Mouse (Mus musculus) heart, embryonic 16.5 days (tissue): Measurements from ENCODE around the gene Pibf1. TPM values are rescaled to one million over a fixed set of nuclear protein-coding genes. Genes with fewer than 3 reads are reported as not detected.

ENCODE experiments used
- ATAC-seq: fragments of 200-750 bp; cut with Nextera tagmentation; replicated peaks from 2 replicates; pipeline ENCODE4 v1.8.0; 2017; ENCODE audit warnings: moderate number of reproducible peaks; ENCODE audit not compliant: insufficient read depth, low FRiP score; ENCODE audit errors: extremely low read depth
- H3K27ac ChIP-seq: fragments of 300-500 bp; sonication (generic); 2 replicates; pipeline ENCODE4 v1.5.1; 2014; ENCODE audit warnings: mild to moderate bottlenecking, low read length, control low read depth, moderate library complexity
- H3K27me3 ChIP-seq: fragments of 300-500 bp; sonication (generic); 2 replicates; pipeline ENCODE4 v1.6.1; 2014; ENCODE audit warnings: low read length, mixed read lengths; ENCODE audit not compliant: control insufficient read depth, insufficient read depth
- H3K36me3 ChIP-seq: fragments of 300-500 bp; sonication (generic); 2 replicates; pipeline ENCODE4 v1.6.1; 2014; ENCODE audit not compliant: control insufficient read depth, insufficient read depth
- H3K4me1 ChIP-seq: fragments of 300-500 bp; sonication (generic); 2 replicates; pipeline ENCODE4 v1.6.1; 2014; ENCODE audit warnings: low read length, mixed read lengths; ENCODE audit not compliant: control insufficient read depth, insufficient read depth
- H3K4me2 ChIP-seq: fragments of 300-500 bp; sonication (generic); 2 replicates; pipeline ENCODE4 v1.6.1; 2014; ENCODE audit warnings: low read depth, mild to moderate bottlenecking, control low read depth, low read length
- H3K4me3 ChIP-seq: fragments of 300-500 bp; sonication (generic); 2 replicates; pipeline ENCODE4 v1.5.1; 2014; ENCODE audit warnings: mild to moderate bottlenecking, control low read depth, low read length
- H3K9ac ChIP-seq: fragments of 300-500 bp; sonication (generic); 2 replicates; pipeline ENCODE4 v1.6.1; 2014; ENCODE audit warnings: low read length, control low read depth
- H3K9me3 ChIP-seq: fragments of 300-500 bp; sonication (generic); replicated peaks from 2 replicates; pipeline ENCODE4 v1.6.1; 2016; ENCODE audit warnings: low read length; ENCODE audit not compliant: control insufficient read depth
- WGBS: fragments of 180-500 bp; shearing (Covaris S2); extraction: QIAGEN DNeasy Blood & Tissue Kit; methylation state at CpG from one replicate; pipeline ENCODE4 v1.1.7; 2014; 5-methylcytosine and 5-hydroxymethylcytosine counted together
- polyA plus RNA-seq: library from polyadenylated mRNA; unstranded; fragments of >200 nt; fragmentation: Nextera tagmentation; extraction: Ambion mirVana; gene quantifications from 2 replicates; pipeline ENCODE4 v1.2.1, GENCODE M21; 2015

Pibf1 gene
- polyA plus RNA-seq, 1 experiment from 2014 or later: 15.0 TPM

- Histone ChIP-seq H3K36me3 (peaks cover 6% of the 10 kb centered on the region; the same call in 1 of the 2 replicates), H3K27me3 (no peaks in the 10 kb centered on the region), H3K4me2 (no peak overlapping the region), H3K4me1 (no peaks in the 10 kb centered on the region), H3K27ac (no peak overlapping the region), H3K4me3 (no peak overlapping the region), H3K9me3 (no peaks in the 10 kb centered on the region), H3K9ac (no peak overlapping the region)
- 84% methylated on average over 3 of the region's 3 CpGs for WGBS
- no peak for ATAC-seq
Observed at GRCm38 (mm10) chr14:99163051-99163450, 63.8 kb downstream of the Pibf1 start.

- Histone ChIP-seq H3K27ac (no peak overlapping the region), H3K9me3 (no peaks in the 10 kb centered on the region), H3K36me3 (no peaks in the 10 kb centered on the region), H3K4me2 (no peak overlapping the region), H3K4me3 (no peak overlapping the region), H3K27me3 (no peaks in the 10 kb centered on the region), H3K4me1 (no peaks in the 10 kb centered on the region), H3K9ac (no peak overlapping the region)
- 66% methylated on average over 4 of the region's 4 CpGs for WGBS
- ATAC-seq: no peak
Observed at GRCm38 (mm10) chr14:99174138-99174745, 75.0 kb downstream of the Pibf1 start.

- H3K27ac ChIP-seq: no peak overlapping the region
- ATAC-seq: 0 out of 2 replicates have a peak, but pooled peaks have one; percentile 52
- no peaks in the 10 kb centered on the region for H3K27me3 ChIP-seq
- no peaks in the 10 kb centered on the region for H3K9me3 ChIP-seq
- H3K9ac ChIP-seq: no peak overlapping the region
- no peak overlapping the region for H3K4me2 ChIP-seq
- 41% methylated on average over 9 of the region's 9 CpGs for WGBS
- H3K36me3 ChIP-seq: peaks cover 2% of the 10 kb centered on the region; the same call in 1 of the 2 replicates
- no peak overlapping the region for H3K4me3 ChIP-seq
- no peaks in the 10 kb centered on the region for H3K4me1 ChIP-seq
Observed at GRCm38 (mm10) chr14:99176559-99176958, 77.3 kb downstream of the Pibf1 start.

DNA sequence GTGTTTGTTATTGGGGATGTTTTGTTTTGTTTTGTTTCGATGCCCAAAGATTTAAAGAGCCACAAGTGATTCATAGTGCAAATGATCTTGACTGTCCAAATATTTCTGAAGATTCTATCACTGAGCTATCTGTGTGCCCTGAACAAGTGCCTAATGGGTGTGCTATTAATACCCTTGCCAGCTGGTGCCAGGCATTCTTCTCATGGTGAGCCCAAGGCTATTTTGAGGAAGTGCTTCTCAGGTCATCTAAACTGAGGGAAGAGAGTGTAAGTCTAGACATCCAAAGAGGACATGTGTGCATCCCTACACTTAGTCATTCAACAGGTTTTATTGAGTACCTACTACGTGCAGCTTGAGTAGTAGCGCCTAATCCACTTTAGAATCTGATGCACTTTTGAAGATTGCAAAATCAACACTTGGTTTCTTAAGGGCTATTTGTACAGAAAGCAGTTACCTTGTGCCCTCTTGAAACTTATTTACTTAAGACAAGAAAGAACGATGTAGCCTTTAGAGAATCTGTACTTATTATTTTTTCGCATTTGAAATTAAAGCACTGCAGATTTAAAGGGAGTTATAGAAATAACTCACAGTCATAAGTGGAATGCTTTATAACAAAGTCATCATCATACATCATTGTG, 91.0 kb downstream of the Pibf1 start:
- H3K36me3 ChIP-seq: peaks cover 9% of the 10 kb centered on the region; the same call in 1 of the 2 replicates
- H3K4me2 ChIP-seq: no peak overlapping the region
- no peaks in the 10 kb centered on the region for H3K9me3 ChIP-seq
- H3K27me3 ChIP-seq: no peaks in the 10 kb centered on the region
- WGBS: 76% methylated on average over 5 of the region's 5 CpGs
- H3K27ac ChIP-seq: peak overlapping the region; percentile 67; the same call in 1 of the 2 replicates
- H3K9ac ChIP-seq: no peak overlapping the region
- ATAC-seq: peak; percentile 85
- H3K4me3 ChIP-seq: no peak overlapping the region
- H3K4me1 ChIP-seq: 0 out of 2 replicates have a peak, but pooled peaks cover 2% of the 10 kb centered on the region

GRCm38 (mm10) chr14:99205865-99206264, 106.6 kb downstream of the Pibf1 start:
- H3K9me3 ChIP-seq: no peaks in the 10 kb centered on the region
- 91% methylated on average over 2 of the region's 2 CpGs for WGBS
- H3K9ac ChIP-seq: no peak overlapping the region
- H3K36me3 ChIP-seq: 0 out of 2 replicates have a peak, but pooled peaks cover 3% of the 10 kb centered on the region
- no peak overlapping the region for H3K27ac ChIP-seq
- H3K4me2 ChIP-seq: no peak overlapping the region
- no peak for ATAC-seq
- H3K4me1 ChIP-seq: no peaks in the 10 kb centered on the region
- no peak overlapping the region for H3K4me3 ChIP-seq
- H3K27me3 ChIP-seq: no peaks in the 10 kb centered on the region

DNA sequence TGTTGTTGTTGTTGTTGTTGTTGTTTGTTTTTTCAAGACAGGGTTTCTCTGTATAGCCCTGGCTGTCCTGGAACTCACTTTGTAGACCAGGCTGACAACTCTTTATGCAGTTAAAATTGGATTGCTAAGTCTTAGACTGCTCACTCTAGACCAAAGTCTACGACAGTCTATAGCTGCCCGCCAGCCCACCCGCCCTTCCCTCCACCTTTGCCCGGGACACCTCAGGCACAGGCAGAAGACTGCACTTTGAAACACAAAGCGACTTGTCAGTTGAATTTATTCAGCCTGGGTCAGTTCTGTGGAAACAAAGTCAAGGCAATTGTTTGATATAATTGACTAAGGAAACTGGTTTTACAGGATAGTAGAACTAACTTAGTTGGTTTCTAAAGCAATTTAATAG, 107.4 kb downstream of the Pibf1 start:
- H3K27ac ChIP-seq: no peak overlapping the region
- no peaks in the 10 kb centered on the region for H3K4me1 ChIP-seq
- no peak overlapping the region for H3K4me2 ChIP-seq
- H3K4me3 ChIP-seq: no peak overlapping the region
- H3K27me3 ChIP-seq: no peaks in the 10 kb centered on the region
- H3K36me3 ChIP-seq: 0 out of 2 replicates have a peak, but pooled peaks cover 3% of the 10 kb centered on the region
- no peak overlapping the region for H3K9ac ChIP-seq
- no peak for ATAC-seq
- H3K9me3 ChIP-seq: no peaks in the 10 kb centered on the region
- 92% methylated on average over 5 of the region's 5 CpGs for WGBS

- no peak overlapping the region for H3K4me2 ChIP-seq
- H3K4me1 ChIP-seq: no peaks in the 10 kb centered on the region
- H3K9me3 ChIP-seq: no peaks in the 10 kb centered on the region
- no peak for ATAC-seq
- no peak overlapping the region for H3K9ac ChIP-seq
- H3K4me3 ChIP-seq: no peak overlapping the region
- 81% methylated on average over 5 of the region's 5 CpGs for WGBS
- H3K27ac ChIP-seq: no peak overlapping the region
- no peaks in the 10 kb centered on the region for H3K27me3 ChIP-seq
- no peaks in the 10 kb centered on the region for H3K36me3 ChIP-seq
Observed at GRCm38 (mm10) chr14:99210431-99210830, 111.2 kb downstream of the Pibf1 start.

DNA sequence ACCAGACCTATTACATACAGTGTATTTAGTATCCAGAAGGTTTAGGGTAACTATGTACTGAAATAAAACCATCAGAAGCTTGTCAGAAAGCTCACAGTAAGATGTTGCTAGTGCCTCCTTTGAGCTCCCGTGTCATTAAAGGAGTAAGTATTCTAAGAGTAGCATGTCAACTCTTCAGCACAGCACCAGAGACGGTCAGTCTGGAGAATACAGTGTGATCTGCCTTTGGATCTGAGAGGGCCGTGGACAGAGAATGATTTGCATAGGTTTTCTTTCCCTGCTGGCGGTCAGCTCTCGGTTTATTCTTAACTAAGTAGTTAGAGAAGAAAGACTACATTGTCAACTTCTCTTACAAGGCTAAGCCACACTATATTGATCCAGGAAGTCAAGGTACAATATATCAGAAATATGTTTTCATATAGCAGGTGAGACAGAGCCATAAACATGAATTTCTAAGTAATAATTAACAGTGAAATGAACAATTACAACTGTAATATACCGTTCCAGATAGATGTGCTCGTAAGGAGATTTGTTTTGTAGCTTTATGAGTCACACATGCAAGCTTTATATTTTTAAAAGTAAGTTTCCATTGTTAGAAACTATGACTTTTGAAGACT, 119.3 kb downstream of the Pibf1 start:
- H3K9ac ChIP-seq: no peak overlapping the region
- H3K27me3 ChIP-seq: no peaks in the 10 kb centered on the region
- no peak overlapping the region for H3K27ac ChIP-seq
- ATAC-seq: no peak
- H3K4me1 ChIP-seq: no peaks in the 10 kb centered on the region
- no peak overlapping the region for H3K4me2 ChIP-seq
- no peaks in the 10 kb centered on the region for H3K9me3 ChIP-seq
- peaks cover 10% of the 10 kb centered on the region for H3K36me3 ChIP-seq
- no peak overlapping the region for H3K4me3 ChIP-seq
- WGBS: 80% methylated on average over 7 of the region's 7 CpGs

- Histone ChIP-seq H3K36me3 (peaks cover 10% of the 10 kb centered on the region), H3K9me3 (no peaks in the 10 kb centered on the region), H3K4me3 (0 out of 2 replicates have a peak overlapping the region, but pooled peaks have one; percentile 8), H3K4me2 (peak overlapping the region; percentile 43; the same call in 1 of the 2 replicates), H3K27ac (no peak overlapping the region), H3K4me1 (no peaks in the 10 kb centered on the region), H3K9ac (peak overlapping the region; percentile 42), H3K27me3 (no peaks in the 10 kb centered on the region)
- WGBS: 32% methylated on average over 9 of the region's 9 CpGs
- no peak for ATAC-seq
Observed at GRCm38 (mm10) chr14:99219757-99220171, 120.5 kb downstream of the Pibf1 start.
